Mouse (Mus musculus): ENCODE measurements at regions not wholly inside any gene's neighbourhood (a gene's known extent, or its start where the extent isn't known, plus 50 kb on each side); places are given as distances from the start of the nearest gene placed in this dataset.

- Histone ChIP-seq H3K36me3 (ENCODE audit: control insufficient read depth, insufficient read depth, low read length) (no peaks in the 10 kb centered on the region), H3K9me3 (ENCODE audit: control insufficient read depth, low read length) (no peaks in the 10 kb centered on the region), H3K27me3 (ENCODE audit: control insufficient read depth, insufficient read depth, low read length) (no peaks in the 10 kb centered on the region), H3K4me1 (ENCODE audit: control insufficient read depth, insufficient read depth, low read length) (no peaks in the 10 kb centered on the region), H3K4me2 (ENCODE audit: low read depth, low read length) (no peak overlapping the region), H3K27ac (ENCODE audit: low read depth, low read length) (no peak overlapping the region), H3K4me3 (ENCODE audit: low read depth, low read length) (no peak overlapping the region), H3K9ac (replicated peaks; ENCODE audit: low read depth, low read length) (no peak overlapping the region)
- WGBS: 60% methylated on average over 2 of the region's 2 CpGs
- ATAC-seq (ENCODE audit: low read depth): no peak
Measured at GRCm38 (mm10) chr12:15741219-15741618, 75.5 kb downstream of the Trib2 start.

GRCm38 (mm10) chr12:15738989-15739388, 77.7 kb downstream of the Trib2 start:
- no peak overlapping the region for H3K4me3 ChIP-seq (ENCODE audit: low read depth, low read length)
- no peak for ATAC-seq (ENCODE audit: low read depth)
- 63% methylated on average over 4 of the region's 4 CpGs for WGBS
- no peaks in the 10 kb centered on the region for H3K9me3 ChIP-seq (ENCODE audit: control insufficient read depth, low read length)
- no peak overlapping the region for H3K27ac ChIP-seq (ENCODE audit: low read depth, low read length)
- H3K27me3 ChIP-seq (ENCODE audit: control insufficient read depth, insufficient read depth, low read length): no peaks in the 10 kb centered on the region
- no peaks in the 10 kb centered on the region for H3K4me1 ChIP-seq (ENCODE audit: control insufficient read depth, insufficient read depth, low read length)
- H3K36me3 ChIP-seq (ENCODE audit: control insufficient read depth, insufficient read depth, low read length): no peaks in the 10 kb centered on the region
- H3K4me2 ChIP-seq (ENCODE audit: low read depth, low read length): no peak overlapping the region
- no peak overlapping the region for H3K9ac ChIP-seq (replicated peaks; ENCODE audit: low read depth, low read length)

- Histone ChIP-seq H3K9ac (replicated peaks; ENCODE audit: low read depth, low read length) (no peak overlapping the region), H3K4me2 (ENCODE audit: low read depth, low read length) (no peak overlapping the region), H3K4me1 (ENCODE audit: control insufficient read depth, insufficient read depth, low read length) (no peaks in the 10 kb centered on the region), H3K36me3 (ENCODE audit: control insufficient read depth, insufficient read depth, low read length) (no peaks in the 10 kb centered on the region), H3K9me3 (ENCODE audit: control insufficient read depth, low read length) (no peaks in the 10 kb centered on the region), H3K27ac (ENCODE audit: low read depth, low read length) (no peak overlapping the region), H3K27me3 (ENCODE audit: control insufficient read depth, insufficient read depth, low read length) (no peaks in the 10 kb centered on the region), H3K4me3 (ENCODE audit: low read depth, low read length) (no peak overlapping the region)
- 34% methylated on average over 3 of the region's 3 CpGs for WGBS
- ATAC-seq (ENCODE audit: low read depth): no peak
Measured at GRCm38 (mm10) chr12:15731261-15731660, 85.5 kb downstream of the Trib2 start.

GRCm38 (mm10) chr12:15729696-15730095, 87.0 kb downstream of the Trib2 start:
- Histone ChIP-seq H3K4me3 (ENCODE audit: low read depth, low read length) (no peak overlapping the region), H3K9me3 (ENCODE audit: control insufficient read depth, low read length) (no peaks in the 10 kb centered on the region), H3K9ac (replicated peaks; ENCODE audit: low read depth, low read length) (no peak overlapping the region), H3K4me1 (ENCODE audit: control insufficient read depth, insufficient read depth, low read length) (no peaks in the 10 kb centered on the region), H3K4me2 (ENCODE audit: low read depth, low read length) (no peak overlapping the region), H3K27me3 (ENCODE audit: control insufficient read depth, insufficient read depth, low read length) (no peaks in the 10 kb centered on the region), H3K27ac (ENCODE audit: low read depth, low read length) (no peak overlapping the region), H3K36me3 (ENCODE audit: control insufficient read depth, insufficient read depth, low read length) (no peaks in the 10 kb centered on the region)
- 75% methylated on average over 3 of the region's 3 CpGs for WGBS
- no peak for ATAC-seq (ENCODE audit: low read depth)

- Histone ChIP-seq H3K27me3 (ENCODE audit: control insufficient read depth, insufficient read depth, low read length) (no peaks in the 10 kb centered on the region), H3K36me3 (ENCODE audit: control insufficient read depth, insufficient read depth, low read length) (no peaks in the 10 kb centered on the region), H3K4me3 (ENCODE audit: low read depth, low read length) (no peak overlapping the region), H3K9ac (replicated peaks; ENCODE audit: low read depth, low read length) (no peak overlapping the region), H3K9me3 (ENCODE audit: control insufficient read depth, low read length) (no peaks in the 10 kb centered on the region), H3K4me1 (ENCODE audit: control insufficient read depth, insufficient read depth, low read length) (no peaks in the 10 kb centered on the region), H3K27ac (ENCODE audit: low read depth, low read length) (no peak overlapping the region), H3K4me2 (ENCODE audit: low read depth, low read length) (no peak overlapping the region)
- WGBS: 82% methylated on average over 6 of the region's 6 CpGs
- ATAC-seq (ENCODE audit: low read depth): no peak
Measured at GRCm38 (mm10) chr12:15723529-15723928, 93.2 kb downstream of the Trib2 start.

GRCm38 (mm10) chr12:15722161-15722560, 94.6 kb downstream of the Trib2 start:
- Histone ChIP-seq H3K9me3 (ENCODE audit: control insufficient read depth, low read length) (no peaks in the 10 kb centered on the region), H3K4me3 (ENCODE audit: low read depth, low read length) (no peak overlapping the region), H3K27ac (ENCODE audit: low read depth, low read length) (no peak overlapping the region), H3K36me3 (ENCODE audit: control insufficient read depth, insufficient read depth, low read length) (no peaks in the 10 kb centered on the region), H3K4me2 (ENCODE audit: low read depth, low read length) (no peak overlapping the region), H3K9ac (replicated peaks; ENCODE audit: low read depth, low read length) (no peak overlapping the region), H3K4me1 (ENCODE audit: control insufficient read depth, insufficient read depth, low read length) (no peaks in the 10 kb centered on the region), H3K27me3 (ENCODE audit: control insufficient read depth, insufficient read depth, low read length) (no peaks in the 10 kb centered on the region)
- ATAC-seq (ENCODE audit: low read depth): no peak
- 78% methylated on average over 2 of the region's 2 CpGs for WGBS

- no peak for ATAC-seq (ENCODE audit: low read depth)
- 85% methylated on average over 6 of the region's 6 CpGs for WGBS
Measured at GRCm38 (mm10) chr12:15720171-15720570, 96.6 kb downstream of the Trib2 start.

GRCm38 (mm10) chr12:15718827-15719226, 97.9 kb downstream of the Trib2 start:
- Histone ChIP-seq H3K4me1 (ENCODE audit: control insufficient read depth, insufficient read depth, low read length) (no peaks in the 10 kb centered on the region), H3K36me3 (ENCODE audit: control insufficient read depth, insufficient read depth, low read length) (no peaks in the 10 kb centered on the region), H3K27me3 (ENCODE audit: control insufficient read depth, insufficient read depth, low read length) (no peaks in the 10 kb centered on the region), H3K9ac (replicated peaks; ENCODE audit: low read depth, low read length) (no peak overlapping the region), H3K4me2 (ENCODE audit: low read depth, low read length) (no peak overlapping the region), H3K9me3 (ENCODE audit: control insufficient read depth, low read length) (no peaks in the 10 kb centered on the region), H3K27ac (ENCODE audit: low read depth, low read length) (no peak overlapping the region), H3K4me3 (ENCODE audit: low read depth, low read length) (no peak overlapping the region)
- ATAC-seq (ENCODE audit: low read depth): no peak
- 80% methylated on average over 1 of the region's 1 CpGs for WGBS

More at GRCm38 (mm10) chr12:15720171-15720570, 96.6 kb downstream of the Trib2 start:
- Histone ChIP-seq H3K27ac (ENCODE audit: low read depth, low read length) (no peak overlapping the region), H3K36me3 (ENCODE audit: control insufficient read depth, insufficient read depth, low read length) (no peaks in the 10 kb centered on the region), H3K9me3 (ENCODE audit: control insufficient read depth, low read length) (no peaks in the 10 kb centered on the region), H3K4me2 (ENCODE audit: low read depth, low read length) (no peak overlapping the region), H3K27me3 (ENCODE audit: control insufficient read depth, insufficient read depth, low read length) (no peaks in the 10 kb centered on the region), H3K4me1 (ENCODE audit: control insufficient read depth, insufficient read depth, low read length) (no peaks in the 10 kb centered on the region), H3K9ac (replicated peaks; ENCODE audit: low read depth, low read length) (no peak overlapping the region), H3K4me3 (ENCODE audit: low read depth, low read length) (no peak overlapping the region)

- ATAC-seq (ENCODE audit: low read depth): no peak
- WGBS: 72% methylated on average over 6 of the region's 6 CpGs
- H3K27me3 ChIP-seq (ENCODE audit: control insufficient read depth, insufficient read depth, low read length): no peaks in the 10 kb centered on the region
Measured at GRCm38 (mm10) chr12:15717989-15718388, 98.7 kb downstream of the Trib2 start.

GRCm38 (mm10) chr12:15717342-15717741, 99.4 kb downstream of the Trib2 start:
- Histone ChIP-seq H3K27ac (ENCODE audit: low read depth, low read length) (no peak overlapping the region), H3K4me2 (ENCODE audit: low read depth, low read length) (no peak overlapping the region), H3K4me3 (ENCODE audit: low read depth, low read length) (no peak overlapping the region), H3K4me1 (ENCODE audit: control insufficient read depth, insufficient read depth, low read length) (no peaks in the 10 kb centered on the region), H3K27me3 (ENCODE audit: control insufficient read depth, insufficient read depth, low read length) (no peaks in the 10 kb centered on the region), H3K9me3 (ENCODE audit: control insufficient read depth, low read length) (no peaks in the 10 kb centered on the region), H3K9ac (replicated peaks; ENCODE audit: low read depth, low read length) (no peak overlapping the region), H3K36me3 (ENCODE audit: control insufficient read depth, insufficient read depth, low read length) (no peaks in the 10 kb centered on the region)
- 93% methylated on average over 3 of the region's 3 CpGs for WGBS
- ATAC-seq (ENCODE audit: low read depth): no peak

More at GRCm38 (mm10) chr12:15717989-15718388, 98.7 kb downstream of the Trib2 start:
- H3K4me2 ChIP-seq (ENCODE audit: low read depth, low read length): no peak overlapping the region
- no peak overlapping the region for H3K4me3 ChIP-seq (ENCODE audit: low read depth, low read length)
- H3K9ac ChIP-seq (replicated peaks; ENCODE audit: low read depth, low read length): no peak overlapping the region
- H3K9me3 ChIP-seq (ENCODE audit: control insufficient read depth, low read length): no peaks in the 10 kb centered on the region
- no peaks in the 10 kb centered on the region for H3K36me3 ChIP-seq (ENCODE audit: control insufficient read depth, insufficient read depth, low read length)
- H3K27ac ChIP-seq (ENCODE audit: low read depth, low read length): no peak overlapping the region
- no peaks in the 10 kb centered on the region for H3K4me1 ChIP-seq (ENCODE audit: control insufficient read depth, insufficient read depth, low read length)

All from neural tube, embryonic 14.5 days (tissue).